Mouse (Mus musculus): ENCODE measurements around the gene Mras. TPM values are rescaled to one million over a fixed set of nuclear protein-coding genes. Genes with fewer than 3 reads are reported as not detected.

Mras gene
- polyA plus RNA-seq, 1 experiment from 2014 or later = 11.9 TPM

GRCm38 (mm10) chr9:99393146-99393545 lies 44.0 kb downstream of the Mras start:
- H3K4me3 ChIP-seq = no peak overlapping the region
- DNase-seq (ENCODE audit: low spot score) = no peak
- no peaks in the 10 kb centered on the region for H3K27me3 ChIP-seq (ENCODE audit: low read depth, poor library complexity, severe bottlenecking)
- peaks cover 16% of the 10 kb centered on the region for H3K36me3 ChIP-seq
- H3K27ac ChIP-seq = no peak overlapping the region
- no peaks in the 10 kb centered on the region for H3K9me3 ChIP-seq (replicated peaks)
- WGBS = 96% methylated on average over 8 of the region's 8 CpGs
- peaks cover 15% of the 10 kb centered on the region for H3K4me1 ChIP-seq

- H3K9me3 ChIP-seq (replicated peaks) = no peaks in the 10 kb centered on the region
- H3K27ac ChIP-seq = no peak overlapping the region
- H3K4me1 ChIP-seq = peaks cover 15% of the 10 kb centered on the region
- no peak for DNase-seq (ENCODE audit: low spot score)
- H3K27me3 ChIP-seq (ENCODE audit: low read depth, poor library complexity, severe bottlenecking) = no peaks in the 10 kb centered on the region
- 95% methylated on average over 10 of the region's 10 CpGs for WGBS
- H3K36me3 ChIP-seq = peaks cover 16% of the 10 kb centered on the region
- no peak overlapping the region for H3K4me3 ChIP-seq
Observed at GRCm38 (mm10) chr9:99391557-99391956, 45.6 kb downstream of the Mras start.

DNA sequence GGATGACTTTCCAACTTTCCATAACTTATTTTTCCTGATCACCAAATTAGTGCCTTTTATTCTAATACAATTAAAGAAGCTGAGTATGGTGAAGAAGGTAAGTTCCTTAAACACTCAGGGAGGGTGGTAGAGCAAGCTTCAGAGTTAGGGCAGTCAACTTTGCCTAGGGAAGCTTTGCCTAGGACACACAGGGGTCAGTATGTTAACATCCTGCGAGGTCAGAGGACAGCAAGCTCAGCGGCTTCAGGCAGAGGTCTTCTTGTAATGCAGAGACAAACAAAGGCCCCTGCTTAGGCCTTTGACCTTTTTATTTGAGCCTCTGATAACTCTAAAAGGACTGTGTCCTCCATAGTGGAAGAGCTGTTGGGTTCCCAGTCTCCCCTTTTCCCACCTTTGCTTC lies 46.5 kb downstream of the Mras start:
- Histone ChIP-seq H3K27me3 (ENCODE audit: low read depth, poor library complexity, severe bottlenecking) (no peaks in the 10 kb centered on the region), H3K4me1 (peaks cover 15% of the 10 kb centered on the region), H3K36me3 (peaks cover 16% of the 10 kb centered on the region), H3K27ac (no peak overlapping the region), H3K9me3 (replicated peaks) (no peaks in the 10 kb centered on the region), H3K4me3 (no peak overlapping the region)
- DNase-seq (ENCODE audit: low spot score) = no peak
- 67% methylated on average over 2 of the region's 2 CpGs for WGBS

- H3K4me1 ChIP-seq = peaks cover 15% of the 10 kb centered on the region
- no peak overlapping the region for H3K27ac ChIP-seq
- H3K9me3 ChIP-seq (replicated peaks) = no peaks in the 10 kb centered on the region
- no peaks in the 10 kb centered on the region for H3K27me3 ChIP-seq (ENCODE audit: low read depth, poor library complexity, severe bottlenecking)
- H3K36me3 ChIP-seq = peaks cover 16% of the 10 kb centered on the region
- WGBS = 80% methylated on average over 5 of the region's 5 CpGs
- H3K4me3 ChIP-seq = no peak overlapping the region
- DNase-seq (ENCODE audit: low spot score) = no peak
Observed at GRCm38 (mm10) chr9:99390201-99390600, 47.0 kb downstream of the Mras start.

GRCm38 (mm10) chr9:99389506-99389905 lies 47.7 kb downstream of the Mras start:
- DNase-seq (ENCODE audit: low spot score) = no peak
- H3K4me1 ChIP-seq = peaks cover 11% of the 10 kb centered on the region
- peaks cover 16% of the 10 kb centered on the region for H3K36me3 ChIP-seq
- no peak overlapping the region for H3K4me3 ChIP-seq
- H3K9me3 ChIP-seq (replicated peaks) = no peaks in the 10 kb centered on the region
- no peaks in the 10 kb centered on the region for H3K27me3 ChIP-seq (ENCODE audit: low read depth, poor library complexity, severe bottlenecking)
- H3K27ac ChIP-seq = no peak overlapping the region
- WGBS = 77% methylated on average over 8 of the region's 8 CpGs

- Histone ChIP-seq H3K9me3 (replicated peaks) (no peaks in the 10 kb centered on the region), H3K27me3 (ENCODE audit: low read depth, poor library complexity, severe bottlenecking) (no peaks in the 10 kb centered on the region), H3K36me3 (peaks cover 16% of the 10 kb centered on the region), H3K4me1 (peaks cover 8% of the 10 kb centered on the region; the same call in 1 of the 2 replicates), H3K4me3 (no peak overlapping the region), H3K27ac (no peak overlapping the region)
- WGBS = 88% methylated on average over 9 of the region's 9 CpGs
- no peak for DNase-seq (ENCODE audit: low spot score)
Observed at GRCm38 (mm10) chr9:99388856-99389255, 48.3 kb downstream of the Mras start.

GRCm38 (mm10) chr9:99388078-99388477 lies 49.1 kb downstream of the Mras start:
- Histone ChIP-seq H3K27ac (no peak overlapping the region), H3K9me3 (replicated peaks) (no peaks in the 10 kb centered on the region), H3K27me3 (ENCODE audit: low read depth, poor library complexity, severe bottlenecking) (no peaks in the 10 kb centered on the region), H3K4me3 (no peak overlapping the region), H3K4me1 (peaks cover 8% of the 10 kb centered on the region; the same call in 1 of the 2 replicates), H3K36me3 (peaks cover 15% of the 10 kb centered on the region)
- 81% methylated on average over 5 of the region's 5 CpGs for WGBS
- no peak for DNase-seq (ENCODE audit: low spot score)

DNA sequence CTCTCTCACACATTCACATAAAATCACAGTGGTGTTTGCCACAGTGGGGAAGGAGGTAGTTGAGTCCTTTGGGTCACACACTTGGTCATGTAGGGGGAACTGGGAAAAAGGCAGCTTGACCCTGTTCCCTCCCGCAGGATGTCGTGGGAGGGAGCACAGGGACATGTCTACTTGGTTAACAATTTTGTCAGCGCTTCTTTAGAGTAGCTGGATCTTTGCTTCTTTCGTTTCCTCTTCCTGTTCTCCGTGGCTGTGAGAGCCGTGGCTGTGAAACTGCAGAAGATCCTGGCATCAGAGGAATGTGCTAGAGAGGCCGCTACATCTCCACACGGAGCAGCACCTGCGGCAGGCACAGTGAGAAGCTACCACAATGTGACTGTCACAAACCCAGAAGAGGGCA lies 54.6 kb downstream of the Mras start:
- Histone ChIP-seq H3K4me1 (no peaks in the 10 kb centered on the region), H3K9me3 (replicated peaks) (no peaks in the 10 kb centered on the region), H3K36me3 (no peaks in the 10 kb centered on the region), H3K27me3 (ENCODE audit: low read depth, poor library complexity, severe bottlenecking) (peaks cover 4% of the 10 kb centered on the region; the same call in 1 of the 2 replicates), H3K27ac (no peak overlapping the region), H3K4me3 (no peak overlapping the region)
- no peak for DNase-seq (ENCODE audit: low spot score)
- 83% methylated on average over 9 of the region's 9 CpGs for WGBS

GRCm38 (mm10) chr9:99379194-99379593 lies 58.0 kb downstream of the Mras start:
- Histone ChIP-seq H3K36me3 (no peaks in the 10 kb centered on the region), H3K4me3 (no peak overlapping the region), H3K4me1 (no peaks in the 10 kb centered on the region), H3K9me3 (replicated peaks) (no peaks in the 10 kb centered on the region), H3K27ac (no peak overlapping the region), H3K27me3 (ENCODE audit: low read depth, poor library complexity, severe bottlenecking) (peaks cover 7% of the 10 kb centered on the region; the same call in 1 of the 2 replicates)
- DNase-seq (ENCODE audit: low spot score) = no peak
- 78% methylated on average over 5 of the region's 5 CpGs for WGBS

GRCm38 (mm10) chr9:99376591-99377418 lies 60.4 kb downstream of the Mras start:
- Histone ChIP-seq H3K36me3 (no peaks in the 10 kb centered on the region), H3K27me3 (ENCODE audit: low read depth, poor library complexity, severe bottlenecking) (peaks cover 7% of the 10 kb centered on the region; the same call in 1 of the 2 replicates), H3K27ac (no peak overlapping the region), H3K4me3 (no peak overlapping the region), H3K9me3 (replicated peaks) (no peaks in the 10 kb centered on the region), H3K4me1 (no peaks in the 10 kb centered on the region)
- 13% methylated on average over 14 of the region's 14 CpGs for WGBS
- DNase-seq (ENCODE audit: low spot score) = peak; percentile 67

GRCm38 (mm10) chr9:99368431-99368830 lies 68.8 kb downstream of the Mras start:
- Histone ChIP-seq H3K27me3 (ENCODE audit: low read depth, poor library complexity, severe bottlenecking) (no peaks in the 10 kb centered on the region), H3K4me1 (no peaks in the 10 kb centered on the region), H3K36me3 (no peaks in the 10 kb centered on the region), H3K4me3 (no peak overlapping the region), H3K9me3 (replicated peaks) (no peaks in the 10 kb centered on the region), H3K27ac (no peak overlapping the region)
- no peak for DNase-seq (ENCODE audit: low spot score)
- WGBS = 71% methylated on average over 7 of the region's 7 CpGs

- 84% methylated on average over 3 of the region's 3 CpGs for WGBS
Observed at GRCm38 (mm10) chr9:99365906-99366305, 71.3 kb downstream of the Mras start.

GRCm38 (mm10) chr9:99363076-99363475 lies 74.1 kb downstream of the Mras start:
- Histone ChIP-seq H3K36me3 (no peaks in the 10 kb centered on the region), H3K4me1 (peaks cover 5% of the 10 kb centered on the region), H3K9me3 (replicated peaks) (no peaks in the 10 kb centered on the region), H3K4me3 (no peak overlapping the region), H3K27me3 (ENCODE audit: low read depth, poor library complexity, severe bottlenecking) (peaks cover 23% of the 10 kb centered on the region), H3K27ac (no peak overlapping the region)
- DNase-seq (ENCODE audit: low spot score) = peak; percentile 49
- WGBS = 67% methylated on average over 8 of the region's 8 CpGs

More at GRCm38 (mm10) chr9:99365906-99366305, 71.3 kb downstream of the Mras start:
- Histone ChIP-seq H3K36me3 (no peaks in the 10 kb centered on the region), H3K9me3 (replicated peaks) (no peaks in the 10 kb centered on the region), H3K4me1 (no peaks in the 10 kb centered on the region), H3K4me3 (no peak overlapping the region), H3K27ac (no peak overlapping the region), H3K27me3 (ENCODE audit: low read depth, poor library complexity, severe bottlenecking) (no peaks in the 10 kb centered on the region)
- DNase-seq (ENCODE audit: low spot score) = no peak

Data from limb, embryonic 10.5 days (tissue).